Mouse (Mus musculus) small intestine, adult 2 months (tissue): ENCODE measurements around the gene Nckap5.

Experiments used
- CTCF ChIP-seq: fragments of 200-500 bp; IDR thresholded peaks from 2 replicates; pipeline ENCODE4 v1.5.1; 2012; ENCODE audit warnings: low read depth, mild to moderate bottlenecking, control low read depth, inconsistent platforms, low read length, moderate library complexity, mixed read lengths; ENCODE audit not compliant: insufficient replicate concordance, insufficient read length; ENCODE audit errors: extremely low read depth
- POLR2A ChIP-seq: fragments of 200-500 bp; IDR thresholded peaks from 2 replicates; pipeline ENCODE4 v1.6.1; 2012; ENCODE audit warnings: low read depth, mild to moderate bottlenecking, control low read depth, inconsistent platforms, low read length, moderate library complexity

DNA sequence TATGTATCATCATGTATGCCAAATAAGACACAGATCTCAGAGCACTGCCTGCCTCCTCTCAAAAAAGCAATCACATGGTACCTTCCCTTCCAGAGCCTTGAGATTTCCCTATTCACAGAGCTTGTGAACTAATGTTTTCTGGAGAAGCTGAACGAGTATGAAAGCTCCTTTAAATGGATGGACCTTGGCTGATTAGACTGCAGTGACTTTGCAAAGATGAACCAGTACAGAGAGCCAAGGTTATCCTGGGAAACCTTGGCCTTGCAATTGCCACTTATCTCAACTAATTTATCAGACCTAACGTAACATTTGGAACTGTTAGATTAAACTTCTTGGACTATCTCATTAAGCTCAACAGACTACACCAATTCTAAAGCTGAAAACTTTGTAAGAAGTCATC, 296.6 kb downstream of the Nckap5 start:
- TF ChIP-seq CTCF, result no peak
- no peak for TF ChIP-seq POLR2A
